Mouse (Mus musculus) CH12F3 (cell line): ENCODE measurements around the gene Dock9.
"Not testable (repeated sequence)": the region's sequence is repeated elsewhere in the genome, so short reads cannot be mapped to it uniquely, and the experiment has no call there.

ENCODE experiments used
- in situ Hi-C: fragments of 300-500 bp; cut with MboI; formaldehyde crosslinking; loops from 2 replicates; pipeline ENCODE4 v1.14.3; 2020; ENCODE audit warnings: low sequenced_read_pairs

The Dock9 gene

GRCm38 (mm10) chr14:121706482-121706901 is 91.1 kb downstream of the Dock9 start:
- in situ Hi-C loops, result no loop called here

DNA sequence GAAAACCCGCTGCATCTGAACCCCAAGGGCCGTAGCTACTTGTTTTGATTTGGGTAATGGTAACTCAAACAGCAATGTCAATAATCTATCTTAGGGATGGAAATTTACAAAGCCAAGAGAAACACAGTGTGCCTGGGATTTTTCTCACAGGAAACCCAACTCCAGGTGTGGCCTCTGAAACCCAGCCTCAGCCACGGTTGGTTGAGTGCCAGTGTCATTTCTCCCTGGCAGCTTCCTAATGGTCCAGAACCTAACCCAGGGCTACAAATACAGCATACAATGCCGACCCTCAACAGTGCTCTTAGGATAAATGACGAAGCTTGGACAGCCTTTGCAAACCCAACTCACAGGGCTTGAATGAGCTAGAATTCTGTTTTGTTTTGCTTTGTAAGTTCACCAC is 92.0 kb downstream of the Dock9 start:
- in situ Hi-C loops, result no loop called here

- in situ Hi-C loops, result no loop called here
Observed at GRCm38 (mm10) chr14:121702534-121702933, 95.1 kb downstream of the Dock9 start.

DNA sequence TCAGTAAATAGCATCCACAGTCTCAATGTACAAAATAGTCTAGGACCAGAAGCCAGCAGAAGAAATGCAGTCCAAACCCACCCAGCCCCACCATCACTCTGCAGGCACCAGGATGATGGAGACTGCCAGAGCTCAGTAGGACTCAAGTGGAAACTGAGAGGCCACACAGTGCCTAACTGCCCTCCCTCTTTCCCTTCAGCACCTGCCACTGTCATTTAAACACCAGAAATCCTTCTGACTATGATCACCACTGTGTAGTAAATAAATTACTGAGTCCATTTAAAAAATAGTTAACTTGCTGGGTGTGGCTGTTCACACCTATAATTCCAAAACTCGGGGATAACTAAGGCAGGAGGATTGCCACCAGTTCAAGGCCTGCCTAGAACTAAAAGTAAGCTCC is 97.6 kb downstream of the Dock9 start:
- in situ Hi-C loops, result no loop called here

DNA sequence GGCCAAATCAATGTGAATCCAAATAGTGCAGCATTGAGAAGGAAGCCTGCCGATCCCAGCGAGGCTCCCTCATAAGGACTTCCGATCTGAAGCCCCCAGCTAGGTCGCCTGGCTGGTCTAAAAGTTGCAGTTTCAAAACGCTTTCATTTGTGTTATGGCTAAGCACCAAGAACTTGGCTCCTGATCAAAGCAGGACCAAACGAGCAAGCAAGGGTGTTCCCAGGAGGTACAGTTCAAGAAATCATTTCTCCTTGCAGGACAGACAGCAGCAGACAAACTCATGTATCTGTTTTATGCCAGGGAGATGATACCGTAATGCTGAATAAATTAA is 99.1 kb downstream of the Dock9 start:
- in situ Hi-C loops, result no loop called here

DNA sequence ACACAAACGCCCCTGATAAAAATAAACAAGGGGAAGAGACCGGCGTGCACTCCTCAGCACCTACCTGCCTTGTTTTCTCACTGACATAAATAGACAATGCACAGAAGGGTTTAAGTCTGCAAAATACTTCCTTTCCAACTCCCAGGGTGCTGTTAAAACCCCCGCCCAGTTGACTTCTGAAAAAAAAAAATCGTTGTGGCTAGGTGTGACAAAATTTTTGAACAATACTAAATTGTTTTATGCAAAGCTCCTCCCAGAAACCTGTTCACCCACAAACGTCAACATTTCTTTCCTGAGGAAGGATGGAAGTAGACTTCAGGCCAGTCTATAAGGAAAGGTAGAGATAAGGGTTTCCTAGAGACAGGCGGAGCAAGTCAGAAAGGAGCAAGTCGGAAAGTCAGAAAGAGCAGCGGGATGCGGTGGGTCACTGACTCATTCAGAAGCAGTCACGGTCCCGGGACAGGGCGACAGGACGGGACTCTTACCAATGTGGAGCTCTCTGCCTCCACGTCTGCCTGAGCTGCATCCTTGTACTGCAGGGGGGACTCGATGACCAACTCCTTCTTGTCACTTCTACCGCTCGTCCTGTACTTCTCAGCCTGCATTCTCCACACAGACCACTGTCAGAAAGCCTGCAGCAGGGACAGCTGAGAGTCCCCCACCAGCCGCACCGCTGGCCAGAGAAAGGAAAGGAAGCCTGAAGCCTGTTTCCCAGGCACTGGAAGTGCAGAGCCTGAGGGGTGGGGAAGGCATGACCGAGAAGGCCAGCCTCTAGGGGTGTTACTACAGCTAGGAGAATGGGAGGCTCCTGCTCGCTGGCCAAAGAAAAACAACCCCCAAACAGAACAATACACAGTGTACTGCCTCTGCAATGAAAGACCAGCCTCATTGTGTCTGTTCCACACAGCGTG is 99.7 kb downstream of the Dock9 start:
- in situ Hi-C loops, result no loop called here

GRCm38 (mm10) chr14:121697143-121697680 is 100.4 kb downstream of the Dock9 start:
- in situ Hi-C loops, result no loop called here

DNA sequence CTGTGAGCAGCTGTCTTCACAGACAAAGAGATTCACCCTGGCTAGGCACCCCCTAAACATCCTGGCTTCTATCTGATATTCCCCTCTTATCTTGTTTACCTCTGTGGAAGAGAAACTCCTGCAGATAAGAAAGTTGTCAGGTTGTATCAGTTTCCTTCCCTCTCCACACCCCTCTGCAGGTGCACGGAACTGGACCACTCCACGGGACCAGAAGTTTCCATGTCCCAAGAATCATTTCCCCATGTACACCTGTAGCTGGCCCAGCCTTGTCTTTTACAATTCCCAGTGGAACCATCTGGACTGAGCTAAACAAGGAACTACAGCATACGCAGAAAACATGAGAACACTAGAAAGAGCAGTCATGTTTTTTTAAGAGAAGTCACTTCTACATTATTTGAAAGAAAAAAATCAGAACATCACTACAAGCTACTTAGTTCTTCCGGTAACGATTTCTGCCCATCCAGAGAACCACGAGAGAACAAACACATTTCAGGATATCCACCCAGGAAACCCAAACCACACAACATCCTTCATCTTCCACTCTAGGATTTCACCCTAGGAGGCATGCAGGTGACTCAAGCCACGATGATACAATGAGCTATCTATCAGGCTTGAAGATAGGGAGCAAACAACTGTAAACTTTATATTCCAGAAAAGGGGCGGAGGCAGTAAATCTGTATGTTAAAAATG is 101.1 kb downstream of the Dock9 start:
- in situ Hi-C loops, result no loop called here

GRCm38 (mm10) chr14:121694706-121695105 is 102.9 kb downstream of the Dock9 start:
- in situ Hi-C loops, result no loop called here

DNA sequence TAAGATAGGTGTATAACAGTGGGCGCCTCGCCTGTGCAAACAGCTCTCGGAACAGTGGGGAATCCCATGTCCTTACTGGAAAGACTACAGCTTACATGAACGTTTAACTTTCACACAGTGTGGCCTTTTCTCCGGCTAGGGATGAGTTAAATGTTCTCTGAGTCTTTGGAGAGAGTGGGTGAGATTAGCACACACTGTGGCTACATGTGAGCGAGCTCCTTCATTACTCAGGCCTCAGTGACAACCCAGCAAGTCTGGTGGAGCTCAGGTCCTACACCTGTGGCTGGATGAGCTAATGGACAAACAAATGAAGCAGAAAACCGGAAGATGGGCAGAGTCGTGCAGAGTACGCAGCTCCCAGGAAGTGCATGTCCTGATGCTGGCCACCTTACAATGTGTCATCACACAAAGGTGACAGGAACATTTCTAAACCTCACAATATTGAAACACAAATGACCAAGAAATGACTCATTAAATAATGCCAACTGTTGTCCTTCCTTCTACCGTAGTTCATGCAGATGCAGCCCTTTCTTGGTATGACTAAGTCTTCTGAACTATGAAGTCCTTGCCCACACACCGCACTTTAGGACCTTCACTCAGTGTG is 103.5 kb downstream of the Dock9 start:
- in situ Hi-C loops, result no loop called here

- in situ Hi-C loops, result not testable (repeated sequence)
Observed at GRCm38 (mm10) chr14:121689649-121690048, 108.0 kb downstream of the Dock9 start.

DNA sequence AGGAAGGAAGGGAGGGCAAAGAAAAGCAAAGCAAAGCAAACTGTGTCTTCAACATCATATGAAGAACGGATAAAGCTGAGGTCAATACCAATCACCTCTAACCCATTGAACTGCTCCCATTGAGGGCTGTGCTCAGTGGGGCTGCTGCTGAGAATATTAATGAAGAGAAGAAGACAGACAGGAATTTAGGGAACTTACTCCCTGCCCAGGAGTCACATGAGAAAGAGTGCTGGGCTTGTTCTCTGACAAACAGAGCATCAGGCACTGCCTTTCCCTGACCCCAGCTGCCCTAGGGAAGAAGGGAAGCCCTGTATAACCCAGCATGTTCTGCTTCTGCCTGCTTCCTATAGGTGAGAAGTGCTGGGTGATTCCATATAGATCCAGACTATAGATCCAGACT is 109.5 kb downstream of the Dock9 start:
- in situ Hi-C loops, result no loop called here

- in situ Hi-C loops, result no loop called here
Observed at GRCm38 (mm10) chr14:121687274-121687673, 110.4 kb downstream of the Dock9 start.

GRCm38 (mm10) chr14:121678913-121679312 is 118.7 kb downstream of the Dock9 start:
- in situ Hi-C loops, result no loop called here

DNA sequence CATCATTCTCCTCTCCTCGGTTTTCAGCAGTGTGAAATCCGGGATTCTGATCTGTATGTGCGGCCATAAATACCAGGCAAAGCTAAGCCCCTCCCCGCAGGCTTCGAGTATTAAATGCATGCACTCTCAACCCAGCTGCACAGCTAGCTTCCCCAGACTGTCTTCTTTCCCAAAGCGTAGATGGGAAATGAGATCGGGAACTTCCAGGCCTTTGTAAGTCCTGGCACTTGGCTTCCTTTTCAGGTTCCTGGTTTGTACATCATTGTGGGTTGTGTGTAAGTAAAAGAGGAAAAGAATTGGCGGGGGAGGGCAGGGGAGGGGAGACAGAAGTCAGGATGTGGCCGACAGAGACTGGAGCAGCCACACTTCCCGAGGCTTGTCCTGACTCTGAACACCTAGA is 119.2 kb downstream of the Dock9 start:
- in situ Hi-C loops, result no loop called here

DNA sequence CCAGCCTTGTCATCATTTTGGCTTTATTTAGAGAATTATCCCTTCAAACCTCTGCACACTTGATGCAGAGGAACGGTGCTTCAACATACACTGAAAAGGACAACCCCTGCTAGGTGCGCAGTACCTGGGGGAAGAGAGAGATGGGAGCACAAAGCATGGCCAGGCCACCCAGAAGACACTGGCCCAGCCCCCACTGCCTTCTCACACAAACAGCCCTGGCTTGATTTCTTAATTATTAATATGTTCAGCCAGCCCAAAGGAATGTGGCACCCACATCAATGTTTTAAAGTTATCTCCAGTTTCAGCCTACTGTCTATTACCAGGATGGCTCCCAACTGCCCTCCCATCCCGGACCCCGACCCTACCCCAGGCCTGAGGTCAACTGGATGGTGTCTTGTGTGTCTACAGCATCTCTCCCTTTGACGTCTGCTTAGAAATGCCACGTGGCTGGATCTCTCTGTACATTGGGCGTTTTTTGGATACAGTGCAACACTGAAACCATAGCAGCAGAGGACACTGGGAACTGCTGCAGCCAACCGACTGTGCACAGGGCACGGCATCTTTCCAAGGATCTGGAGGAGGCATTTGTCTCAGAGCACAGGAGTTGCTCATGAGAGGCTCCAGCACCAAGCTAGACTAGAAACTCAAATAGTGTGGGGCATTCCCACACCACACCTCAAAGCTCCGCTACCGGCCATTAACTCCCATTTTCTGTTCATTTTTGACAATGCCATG is 120.9 kb downstream of the Dock9 start:
- in situ Hi-C loops, result no loop called here

- in situ Hi-C loops, result no loop called here
Observed at GRCm38 (mm10) chr14:121676121-121676591, 121.5 kb downstream of the Dock9 start.

DNA sequence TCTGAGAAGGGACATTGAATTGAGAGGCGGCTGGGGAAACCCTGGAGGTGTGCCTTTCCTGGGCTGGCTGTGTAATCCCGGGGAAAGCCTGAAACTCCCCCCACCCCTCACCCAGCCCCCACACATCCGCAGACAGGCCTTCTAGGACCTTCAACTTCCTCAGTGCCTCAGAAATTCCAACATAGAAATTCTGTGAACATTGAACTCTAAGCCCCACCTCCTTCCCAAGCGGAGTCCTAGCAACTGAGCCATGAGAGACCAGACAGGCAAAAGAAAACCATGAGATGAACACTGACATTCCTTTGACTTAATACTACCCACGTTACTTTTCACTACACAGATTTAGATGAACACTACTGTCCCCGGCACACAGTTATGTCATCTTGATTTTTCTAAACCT is 122.1 kb downstream of the Dock9 start:
- in situ Hi-C loops, result no loop called here

DNA sequence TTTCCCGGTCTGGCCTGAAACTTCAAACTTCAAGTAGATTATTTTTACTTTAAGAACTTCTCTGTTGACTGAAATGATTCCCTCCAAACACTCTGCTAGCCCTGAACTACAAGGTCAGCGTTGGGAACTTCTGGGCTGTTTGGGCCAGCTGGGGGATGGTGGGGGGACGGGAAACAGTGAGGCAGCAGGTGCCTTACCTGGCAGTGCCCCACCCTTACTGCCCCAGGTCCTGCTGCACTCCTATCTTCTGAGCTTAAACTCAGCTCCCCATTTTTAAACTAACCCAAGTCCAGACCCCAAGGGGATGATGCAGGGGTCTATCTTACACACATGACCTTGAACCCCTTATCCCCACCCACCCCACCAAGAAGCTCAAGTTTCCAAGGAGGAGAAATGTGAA is 122.5 kb downstream of the Dock9 start:
- in situ Hi-C loops, result no loop called here

DNA sequence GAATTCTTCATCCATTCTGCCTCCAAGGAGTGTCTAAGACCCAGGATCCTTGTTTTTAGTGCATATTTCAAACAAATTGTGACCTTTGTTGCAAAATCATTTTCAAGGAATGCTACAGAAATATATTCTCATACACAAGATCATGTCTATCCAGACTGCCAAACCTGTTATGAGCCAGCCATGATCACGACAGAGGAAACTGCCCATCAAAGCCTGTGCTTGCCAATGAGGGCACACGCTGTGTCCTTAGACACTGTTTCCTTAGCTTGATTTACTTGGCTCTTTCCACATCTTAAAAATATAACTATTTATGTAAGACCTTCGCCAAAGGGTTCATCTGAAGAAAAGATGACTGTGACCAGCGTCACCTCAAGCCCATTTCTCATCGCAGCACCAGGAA is 127.6 kb downstream of the Dock9 start:
- in situ Hi-C loops, result no loop called here
